Mouse (Mus musculus) CH12.LX (cell line): ENCODE data around the gene Bud23. TPM values are rescaled to one million over a fixed set of nuclear protein-coding genes. Genes with fewer than 3 reads are reported as not detected.

Experiments
- DNase-seq: peaks from one replicate; pipeline ENCODE4 v3.0.0-alpha.2; 2013; ENCODE audit errors: extremely low read depth
- H3K27ac ChIP-seq: 2 replicates; pipeline ENCODE4 v1.5.1; 2012; ENCODE audit warnings: low read depth, mild to moderate bottlenecking, control low read depth, moderate library complexity; ENCODE audit not compliant: insufficient read depth
- H3K27me3 ChIP-seq: replicated peaks from 2 replicates; pipeline ENCODE3; 2012; ENCODE audit warnings: inconsistent platforms
- H3K36me3 ChIP-seq, 2 experiments: replicated peaks in 1 of 2; 2 replicates each; pipeline versions ENCODE3 to v1.6.1; 2012; ENCODE audit warnings: inconsistent platforms in 1 of 2, low read length in 1 of 2, mild to moderate bottlenecking in 1 of 2, mixed read lengths in 1 of 2, moderate library complexity in 1 of 2; ENCODE audit not compliant: control insufficient read depth in 1 of 2, insufficient read depth in 1 of 2
- H3K4me1 ChIP-seq, 2 experiments: 2 replicates each; pipeline ENCODE4 v1.6.1; 2012; ENCODE audit warnings: inconsistent platforms in 1 of 2, moderate library complexity in 1 of 2; ENCODE audit not compliant: insufficient read depth in 2 of 2, control insufficient read depth in 1 of 2
- H3K4me2 ChIP-seq: 2 replicates; pipeline ENCODE4 v1.6.1; 2012; ENCODE audit warnings: low read depth, mild to moderate bottlenecking, control low read depth; ENCODE audit not compliant: poor library complexity, insufficient read depth, severe bottlenecking
- H3K4me3 ChIP-seq, 3 experiments: fragments of 150-350 bp in 1 of 3; sonication (generic) in 1 of 3; replicated peaks in 1 of 3; 2 replicates each; pipeline versions ENCODE3 to v1.5.1; 2011 to 2012; ENCODE audit warnings: low read depth in 2 of 3, low read length in 2 of 3, mild to moderate bottlenecking in 2 of 3, moderate library complexity in 2 of 3, control low read depth in 1 of 3, improper control_type of control experiment in 1 of 3, inconsistent platforms in 1 of 3, mixed read lengths in 1 of 3; ENCODE audit not compliant: poor library complexity in 1 of 3
- H3K79me2 ChIP-seq: replicated peaks from 2 replicates; pipeline ENCODE4 v1.6.1; 2012; ENCODE audit warnings: mild to moderate bottlenecking, moderate library complexity; ENCODE audit not compliant: control insufficient read depth, poor library complexity, insufficient read depth, severe bottlenecking; ENCODE audit errors: extremely low read depth
- H3K9ac ChIP-seq: 2 replicates; pipeline ENCODE4 v1.6.1; 2012; ENCODE audit warnings: low read depth, mild to moderate bottlenecking, control low read depth, moderate library complexity; ENCODE audit not compliant: insufficient read depth
- H3K9me3 ChIP-seq: replicated peaks from 2 replicates; pipeline ENCODE3; 2012; ENCODE audit warnings: low read length, inconsistent platforms, mixed read lengths
- BHLHE40 ChIP-seq: IDR thresholded peaks from 2 replicates; pipeline ENCODE4 v1.6.1; 2011; ENCODE audit warnings: mild to moderate bottlenecking, low read depth, low read length, improper control_type of control experiment
- CTCF ChIP-seq, 2 experiments: IDR thresholded peaks in 1 of 2; conservative IDR thresholded peaks in 1 of 2; 2 replicates each; pipeline ENCODE4 v1.5.1; 2011 to 2012; ENCODE audit warnings: low read depth in 2 of 2, low read length in 2 of 2, improper control_type of control experiment in 1 of 2, inconsistent platforms in 1 of 2, mild to moderate bottlenecking in 1 of 2, moderate library complexity in 1 of 2
- GABPA ChIP-seq: IDR thresholded peaks from 2 replicates; pipeline ENCODE4 v1.6.1; 2012; ENCODE audit warnings: low read depth, low read length, improper control_type of control experiment, inconsistent platforms; ENCODE audit not compliant: insufficient replicate concordance
- HCFC1 ChIP-seq: IDR thresholded peaks from 2 replicates; pipeline ENCODE4 v1.6.1; 2012; ENCODE audit warnings: low read depth, mild to moderate bottlenecking, inconsistent platforms, low read length, improper control_type of control experiment
- JUND ChIP-seq: conservative IDR thresholded peaks from 2 replicates; pipeline ENCODE4 v1.6.1; 2011; ENCODE audit warnings: low read depth, low read length, improper control_type of control experiment
- MAX ChIP-seq: IDR thresholded peaks from 2 replicates; pipeline ENCODE4 v1.6.1; 2011; ENCODE audit warnings: low read length, improper control_type of control experiment
- MEF2A ChIP-seq: IDR thresholded peaks from 2 replicates; pipeline ENCODE4 v1.6.1; 2014; ENCODE audit warnings: low read depth, mild to moderate bottlenecking, inconsistent platforms, low read length, improper control_type of control experiment, borderline replicate concordance
- MYC ChIP-seq: IDR thresholded peaks from 2 replicates; pipeline ENCODE4 v1.6.1; 2011; ENCODE audit warnings: low read depth, mild to moderate bottlenecking, improper control_type of control experiment, low read length
- NELFE ChIP-seq: IDR thresholded peaks from 2 replicates; pipeline ENCODE4 v1.6.1; 2011; ENCODE audit warnings: low read depth, low read length, improper control_type of control experiment
- POLR2AphosphoS2 ChIP-seq: IDR thresholded peaks from 2 replicates; pipeline ENCODE4 v1.6.1; 2011; ENCODE audit warnings: low read depth, low read length, improper control_type of control experiment
- RCOR1 ChIP-seq: conservative IDR thresholded peaks from 2 replicates; pipeline ENCODE4 v1.6.1; 2012; ENCODE audit warnings: low read depth, mild to moderate bottlenecking, inconsistent platforms, low read length, improper control_type of control experiment
- SIN3A ChIP-seq: IDR thresholded peaks from 2 replicates; pipeline ENCODE4 v1.6.1; 2012; ENCODE audit warnings: low read length, improper control_type of control experiment, inconsistent platforms
- TBP ChIP-seq: conservative IDR thresholded peaks from 2 replicates; pipeline ENCODE4 v1.6.1; 2011; ENCODE audit warnings: low read depth, low read length, improper control_type of control experiment
- TCF12 ChIP-seq: IDR thresholded peaks from 2 replicates; pipeline ENCODE4 v1.6.1; 2014; ENCODE audit warnings: low read depth, mild to moderate bottlenecking, inconsistent platforms, low read length, improper control_type of control experiment
- ZNF384 ChIP-seq: IDR thresholded peaks from 2 replicates; pipeline ENCODE4 v1.6.1; 2012; ENCODE audit warnings: low read depth, low read length, improper control_type of control experiment, inconsistent platforms
- dilution Hi-C: fragments of 300-500 bp; cut with MboI; formaldehyde crosslinking; loops from 2 replicates; pipeline ENCODE4 v1.14.3; 2020; ENCODE audit warnings: low sequenced_read_pairs; ENCODE audit not compliant: extremely low pct_unique_long_range_greater_than_20kb, extremely low pct_ligation_motif_present
- in situ Hi-C: fragments of 300-500 bp; cut with MboI; formaldehyde crosslinking; loops from 3 replicates; pipeline ENCODE4 v1.14.3; 2019; ENCODE audit warnings: low sequenced_read_pairs, low pct_ligation_motif_present, low pct_unique_long_range_greater_than_20kb, mixed read lengths
- polyA plus RNA-seq: library from polyadenylated mRNA; unstranded; fragments of >175 nt; gene quantifications from 2 replicates; pipeline ENCODE4 v1.2.1, GENCODE M21; 2012; ENCODE audit warnings: low read depth; ENCODE audit not compliant: insufficient read length
- total RNA-seq, 2 experiments: library from RNA; depleted of rRNA; stranded (reverse); fragments of 300-350 nt in 1 of 2; fragments of >200 nt in 1 of 2; gene quantifications; 2 replicates each; pipeline ENCODE4 v1.2.3; 2012 to 2014

Bud23 gene
- total and polyA plus RNA-seq, 3 experiments: 60.7 to 118 (median 62.1) TPM

GRCm38 (mm10) chr5:135025899-135026298 is 38.9 kb downstream of the Bud23 start:
- H3K9ac ChIP-seq: no peak overlapping the region
- dilution Hi-C loops: no loop called here
- H3K9me3 ChIP-seq: no peaks in the 10 kb centered on the region
- in situ Hi-C loops: no loop called here
- H3K4me2 ChIP-seq: no peak overlapping the region
- DNase-seq: no peak
- no peaks in the 10 kb centered on the region for H3K36me3 ChIP-seq
- TF ChIP-seq TCF12 (no peak), JUND (no peak), NELFE (no peak), RCOR1 (no peak), HCFC1 (no peak), BHLHE40 (no peak), POLR2AphosphoS2 (no peak), GABPA (no peak), SIN3A (no peak), CTCF (conservative IDR thresholded peaks at IDR 0.05 in 1 of 2, IDR thresholded peaks at IDR 0.05 in 1 of 2; ENCODE audit: low read depth in 2 of 2, low read length in 2 of 2) (no peak), ZNF384 (no peak), MEF2A (no peak), MYC (no peak), TBP (no peak), MAX (no peak)
- TF ChIP-seq, all 38 proteins: peak for 0
- Histone ChIP-seq H3K27ac (no peak overlapping the region), H3K4me3 (no peak overlapping the region), H3K27me3 (peaks cover 21% of the 10 kb centered on the region), H3K79me2 (no peaks in the 10 kb centered on the region), H3K4me1 (peaks cover 7 to 30% of the 10 kb centered on the region in 2 experiments; a peak in 3 of 4 replicates)

- TF ChIP-seq SIN3A (no peak), BHLHE40 (peak; percentile 45; the same call in 1 of the 2 replicates)
- Histone ChIP-seq H3K36me3 (no peaks in the 10 kb centered on the region), H3K27ac (no peak overlapping the region; the same call in 1 of the 2 replicates), H3K4me1 (peaks cover 7 to 30% of the 10 kb centered on the region in 2 experiments; a peak in 3 of 4 replicates), H3K4me2 (no peak overlapping the region), H3K27me3 (peaks cover 21% of the 10 kb centered on the region), H3K79me2 (no peaks in the 10 kb centered on the region), H3K9ac (no peak overlapping the region), H3K9me3 (no peaks in the 10 kb centered on the region), H3K4me3 (no peak overlapping the region)
- no peak for DNase-seq
- in situ Hi-C loops: loop anchor here (5.0 kb wide), 1 partner anchor 48 kb away; no protein-coding TSS in a partner anchor
- dilution Hi-C loops: no loop called here
Measured at GRCm38 (mm10) chr5:135024665-135025224, 40.0 kb downstream of the Bud23 start.
